Mouse (Mus musculus): ENCODE data around the gene Gm28729. TPM values are rescaled to one million over a fixed set of nuclear protein-coding genes. Genes with fewer than 3 reads are reported as not detected.
A peak's percentile ranks its signal among the peaks of the same experiment; 100 is the strongest.

Gm28729 gene
- 0.47 TPM in 1 of 2 replicates, not detected in the other for total RNA-seq (2014; rRNA removed)
- polyA plus RNA-seq (2015; fragmentation: Nextera tagmentation; extraction: Ambion mirVana): 0.25 and 0.26 TPM in 2 replicates

GRCm38 (mm10) chr9:96524972-96525506, at the start of gene Gm28729:
Gene Gm28729, minus strand, starts transcription at chr9:96525264.
- Histone ChIP-seq H3K4me3 (ENCODE audit: low read length) (no peak within 1 kb of the TSS), H3K4me2 (ENCODE audit: low read depth, low read length) (no peak within 1 kb of the TSS), H3K27me3 (ENCODE audit: insufficient read depth, low read length) (no peaks in the 10 kb centered on the region), H3K9me3 (ENCODE audit: low read length) (no peaks in the 10 kb centered on the region), H3K4me1 (ENCODE audit: insufficient read depth, low read length) (0 out of 2 replicates have a peak, but pooled peaks cover 6% of the 10 kb centered on the region), H3K36me3 (ENCODE audit: insufficient read depth, low read length) (no peaks in the 10 kb centered on the region), H3K9ac (replicated peaks; ENCODE audit: low read length) (no peak within 1 kb of the TSS), H3K27ac (no peak within 1 kb of the TSS)
- ATAC-seq: no peak
- no peak for TF ChIP-seq CTCF (IDR thresholded peaks at IDR 0.05; ENCODE audit: low read depth)
- 53% methylated on average over 12 of the region's 12 CpGs for WGBS
- no peak for DNase-seq (ENCODE audit: low spot score)

DNA sequence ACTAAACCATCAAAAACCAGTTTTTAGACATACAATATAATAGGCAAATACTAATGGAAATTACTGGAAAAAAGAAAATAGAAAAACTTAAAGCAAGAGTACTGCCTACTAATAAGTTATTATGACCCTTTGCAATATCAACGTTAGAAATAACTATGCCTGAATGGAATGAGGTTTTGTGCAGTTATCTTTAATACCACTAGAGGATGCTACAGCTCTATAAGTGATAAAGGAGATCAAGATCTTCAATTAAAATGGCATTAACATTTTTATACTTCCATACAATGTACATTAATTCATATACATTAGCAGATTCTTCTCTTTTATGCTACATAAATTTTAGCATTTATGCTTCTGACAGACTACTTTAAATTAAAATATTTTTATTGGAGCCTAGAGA, 48.2 kb upstream of the Gm28729 start:
- Histone ChIP-seq H3K9me3 (ENCODE audit: low read length) (no peaks in the 10 kb centered on the region), H3K9ac (replicated peaks; ENCODE audit: low read length) (no peak overlapping the region), H3K4me1 (ENCODE audit: insufficient read depth, low read length) (no peaks in the 10 kb centered on the region), H3K4me3 (ENCODE audit: low read length) (no peak overlapping the region), H3K4me2 (ENCODE audit: low read depth, low read length) (no peak overlapping the region), H3K27me3 (ENCODE audit: insufficient read depth, low read length) (no peaks in the 10 kb centered on the region), H3K36me3 (ENCODE audit: insufficient read depth, low read length) (peaks cover 16% of the 10 kb centered on the region), H3K27ac (no peak overlapping the region)
- TF ChIP-seq CTCF (IDR thresholded peaks at IDR 0.05; ENCODE audit: low read depth): peak; percentile 95
- no peak for ATAC-seq
- WGBS: 8% methylated on average over 1 of the region's 1 CpGs
- peak; percentile 71 for DNase-seq (ENCODE audit: low spot score)

GRCm38 (mm10) chr9:96572754-96573153, 47.7 kb upstream of the Gm28729 start:
- H3K4me3 ChIP-seq (ENCODE audit: low read length): no peak overlapping the region
- DNase-seq (ENCODE audit: low spot score) (no peak), ATAC-seq (no peak)
- no peak for TF ChIP-seq CTCF (IDR thresholded peaks at IDR 0.05; ENCODE audit: low read depth)
- H3K4me1 ChIP-seq (ENCODE audit: insufficient read depth, low read length): no peaks in the 10 kb centered on the region
- H3K27me3 ChIP-seq (ENCODE audit: insufficient read depth, low read length): no peaks in the 10 kb centered on the region
- H3K9me3 ChIP-seq (ENCODE audit: low read length): no peaks in the 10 kb centered on the region
- H3K9ac ChIP-seq (replicated peaks; ENCODE audit: low read length): no peak overlapping the region
- H3K36me3 ChIP-seq (ENCODE audit: insufficient read depth, low read length): peaks cover 16% of the 10 kb centered on the region
- 88% methylated on average over 9 of the region's 9 CpGs for WGBS
- H3K27ac ChIP-seq: no peak overlapping the region
- H3K4me2 ChIP-seq (ENCODE audit: low read depth, low read length): no peak overlapping the region

DNA sequence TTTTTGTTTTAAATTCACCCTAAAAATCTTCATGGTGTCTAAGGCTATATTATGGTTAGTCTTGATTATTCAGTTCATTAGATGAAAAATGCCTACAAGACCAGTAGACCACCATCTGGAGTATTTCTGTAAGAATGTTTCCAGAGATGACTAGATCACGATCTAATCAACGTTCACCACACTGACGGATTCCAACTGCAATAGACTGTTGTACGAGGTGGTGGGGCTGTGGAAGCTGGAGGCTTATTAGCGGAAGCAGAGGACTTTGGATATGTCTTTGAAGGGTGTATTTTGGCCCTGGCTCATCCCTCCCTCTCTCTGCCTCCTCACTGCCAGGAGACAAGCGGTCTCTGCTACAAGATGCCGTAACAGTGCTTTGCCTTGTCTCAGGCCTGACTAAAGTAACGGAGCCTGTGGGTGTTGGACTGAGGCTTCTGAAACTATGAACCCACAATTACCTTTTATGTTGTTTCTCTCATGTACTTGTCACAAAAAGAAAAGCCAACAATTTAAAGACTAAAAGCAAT, 41.5 kb upstream of the Gm28729 start:
- Histone ChIP-seq H3K4me3 (ENCODE audit: low read length) (no peak overlapping the region), H3K9me3 (ENCODE audit: low read length) (no peaks in the 10 kb centered on the region), H3K4me1 (ENCODE audit: insufficient read depth, low read length) (no peaks in the 10 kb centered on the region), H3K27ac (no peak overlapping the region), H3K4me2 (ENCODE audit: low read depth, low read length) (no peak overlapping the region), H3K9ac (replicated peaks; ENCODE audit: low read length) (no peak overlapping the region), H3K36me3 (ENCODE audit: insufficient read depth, low read length) (peaks cover 25% of the 10 kb centered on the region), H3K27me3 (ENCODE audit: insufficient read depth, low read length) (no peaks in the 10 kb centered on the region)
- 74% methylated on average over 8 of the region's 8 CpGs for WGBS
- no peak for DNase-seq (ENCODE audit: low spot score)
- no peak for ATAC-seq
- TF ChIP-seq CTCF (IDR thresholded peaks at IDR 0.05; ENCODE audit: low read depth): no peak

- peak; percentile 35 for TF ChIP-seq CTCF (IDR thresholded peaks at IDR 0.05; ENCODE audit: low read depth)
- Histone ChIP-seq H3K4me1 (ENCODE audit: insufficient read depth, low read length) (no peaks in the 10 kb centered on the region), H3K9ac (replicated peaks; ENCODE audit: low read length) (no peak overlapping the region), H3K27me3 (ENCODE audit: insufficient read depth, low read length) (no peaks in the 10 kb centered on the region), H3K4me2 (ENCODE audit: low read depth, low read length) (no peak overlapping the region), H3K4me3 (ENCODE audit: low read length) (no peak overlapping the region), H3K27ac (no peak overlapping the region), H3K36me3 (ENCODE audit: insufficient read depth, low read length) (peaks cover 29% of the 10 kb centered on the region), H3K9me3 (ENCODE audit: low read length) (no peaks in the 10 kb centered on the region)
- ATAC-seq (no peak), DNase-seq (ENCODE audit: low spot score) (no peak)
- 97% methylated on average over 4 of the region's 4 CpGs for WGBS
Observed at GRCm38 (mm10) chr9:96563501-96563900, 38.4 kb upstream of the Gm28729 start.

- ATAC-seq: no peak
- 91% methylated on average over 6 of the region's 6 CpGs for WGBS
- H3K4me1 ChIP-seq (ENCODE audit: insufficient read depth, low read length): no peaks in the 10 kb centered on the region
- H3K27ac ChIP-seq: no peak overlapping the region
- H3K9ac ChIP-seq (replicated peaks; ENCODE audit: low read length): no peak overlapping the region
- no peak overlapping the region for H3K4me3 ChIP-seq (ENCODE audit: low read length)
- peaks cover 36% of the 10 kb centered on the region for H3K36me3 ChIP-seq (ENCODE audit: insufficient read depth, low read length)
- no peaks in the 10 kb centered on the region for H3K9me3 ChIP-seq (ENCODE audit: low read length)
- no peak for DNase-seq (ENCODE audit: low spot score)
- no peak overlapping the region for H3K4me2 ChIP-seq (ENCODE audit: low read depth, low read length)
- no peak for TF ChIP-seq CTCF (IDR thresholded peaks at IDR 0.05; ENCODE audit: low read depth)
- H3K27me3 ChIP-seq (ENCODE audit: insufficient read depth, low read length): no peaks in the 10 kb centered on the region
Observed at GRCm38 (mm10) chr9:96559148-96559547, 34.1 kb upstream of the Gm28729 start.

GRCm38 (mm10) chr9:96558594-96558993, 33.5 kb upstream of the Gm28729 start:
- H3K27me3 ChIP-seq (ENCODE audit: insufficient read depth, low read length): no peaks in the 10 kb centered on the region
- H3K4me1 ChIP-seq (ENCODE audit: insufficient read depth, low read length): no peaks in the 10 kb centered on the region
- no peak overlapping the region for H3K27ac ChIP-seq
- no peak for TF ChIP-seq CTCF (IDR thresholded peaks at IDR 0.05; ENCODE audit: low read depth)
- DNase-seq (ENCODE audit: low spot score) (no peak), ATAC-seq (no peak)
- H3K4me3 ChIP-seq (ENCODE audit: low read length): no peak overlapping the region
- peaks cover 33% of the 10 kb centered on the region for H3K36me3 ChIP-seq (ENCODE audit: insufficient read depth, low read length)
- no peak overlapping the region for H3K4me2 ChIP-seq (ENCODE audit: low read depth, low read length)
- 96% methylated on average over 1 of the region's 1 CpGs for WGBS
- H3K9ac ChIP-seq (replicated peaks; ENCODE audit: low read length): no peak overlapping the region
- H3K9me3 ChIP-seq (ENCODE audit: low read length): no peaks in the 10 kb centered on the region

All from hindbrain, postnatal 0 days (tissue).